22 mouse cellular contexts compared by ENCODE assay signal in genomic region chr1:128723843-128724242, GRCm38 (mm10).
DNase-seq lines count a peak whose midpoint lies in the region; ATAC-seq lines count a peak whose summit lies in the region.
"Had no signal": no experiment of that assay in that cellular context is flagged by ENCODE, and none has a peak within 500 bp of the region (broad histone marks: within the 10 kb centered on the region; RNA-seq: fewer than 3 reads in every experiment).

No protein-coding gene starts in this region.

- ATAC-seq in heart, embryonic 11.5 days (replicated peaks; ENCODE audit: insufficient number of reproducible peaks, low FRiP score, low TSS enrichment), result no peak
- peak; percentile 51 for ATAC-seq in CD4-positive, CD25-positive, alpha-beta regulatory T cell, adult 4 months
- ATAC-seq: forebrain, embryonic 16.5 days had no signal

- no peaks in the 10 kb centered on the region for H3K9me3 ChIP-seq in heart, embryonic 11.5 days (replicated peaks; ENCODE audit: control insufficient read depth, low read length)
- H3K9me3 ChIP-seq: embryonic facial prominence, embryonic 13.5 days; forebrain, embryonic 12.5 days; G1E; heart, embryonic 12.5 days; hindbrain, embryonic 10.5 days; hindbrain, embryonic 15.5 days had no signal

- no peak overlapping the region for H3K9ac ChIP-seq in heart, embryonic 11.5 days (ENCODE audit: low read depth, low read length)
- H3K9ac ChIP-seq: embryonic facial prominence, embryonic 13.5 days; forebrain, embryonic 12.5 days; heart, embryonic 12.5 days; hindbrain, embryonic 15.5 days had no signal

- H3K4me2 ChIP-seq in heart, embryonic 11.5 days, result no peak overlapping the region
- H3K4me2 ChIP-seq: embryonic facial prominence, embryonic 13.5 days; forebrain, embryonic 12.5 days; heart, embryonic 12.5 days; hindbrain, embryonic 15.5 days had no signal

- H3K27me3 ChIP-seq in heart, embryonic 11.5 days (ENCODE audit: control insufficient read depth, insufficient read depth, low read length), result no peaks in the 10 kb centered on the region
- H3K27me3 ChIP-seq: embryonic facial prominence, embryonic 13.5 days; forebrain, embryonic 12.5 days; heart, embryonic 12.5 days; hindbrain, embryonic 15.5 days had no signal

- H3K27ac ChIP-seq in heart, embryonic 11.5 days (ENCODE audit: low read depth, low read length), result no peak overlapping the region
- H3K27ac ChIP-seq: embryonic facial prominence, embryonic 13.5 days; forebrain, embryonic 12.5 days; heart, adult 2 months; hindbrain, embryonic 10.5 days; hindbrain, embryonic 15.5 days had no signal

- no peaks in the 10 kb centered on the region for H3K36me3 ChIP-seq in heart, embryonic 11.5 days (ENCODE audit: control insufficient read depth, insufficient read depth, low read length)
- H3K36me3 ChIP-seq: embryonic facial prominence, embryonic 13.5 days; forebrain, embryonic 12.5 days; G1E; heart, embryonic 12.5 days; hindbrain, embryonic 10.5 days; hindbrain, embryonic 15.5 days had no signal

- peak; percentile 28 for DNase-seq in heart, adult 11 months
- DNase-seq in kidney, adult 8-10 months, result peak; percentile 45 to 53
- no peak for DNase-seq in kidney, postnatal 4 days
- DNase-seq in kidney, postnatal 36 days, result peak; percentile 44 to 51
- DNase-seq in natural killer cell, adult 2 months (ENCODE audit: low spot score in 2 of 2), result no peak
- DNase-seq in thymus, postnatal 14 days, result no peak
- DNase-seq: adrenal gland, postnatal 10 days; B cell, adult 2 months; cerebellum, adult 18-20 months; cerebellum, adult 9-11 months; cerebellum, postnatal 36 days; gastrocnemius, postnatal 10 days; heart, adult 2 months had no signal

- 35% methylated on average over 3 of the region's 3 CpGs for WGBS in heart, embryonic 11.5 days (ENCODE audit: insufficient replicate concordance)

- no peak overlapping the region for H3K4me3 ChIP-seq in heart, embryonic 11.5 days (ENCODE audit: low read depth, low read length)
- H3K4me3 ChIP-seq: embryonic facial prominence, embryonic 13.5 days; forebrain, embryonic 12.5 days; heart, adult 2 months; heart, embryonic 12.5 days; hindbrain, embryonic 10.5 days; hindbrain, embryonic 15.5 days had no signal

- no peaks in the 10 kb centered on the region for H3K4me1 ChIP-seq in heart, embryonic 11.5 days (ENCODE audit: control insufficient read depth, insufficient read depth, low read length)
- H3K4me1 ChIP-seq: embryonic facial prominence, embryonic 13.5 days; forebrain, embryonic 12.5 days; hindbrain, embryonic 10.5 days; hindbrain, embryonic 15.5 days had no signal

Comparison
In these comparisons a context has a peak if more than half of its experiments do, and no peak if none do; other contexts are left out.
1. DNase-seq: peak in heart, adult 11 months (single experiment), kidney, adult 8-10 months (2 of 2) and kidney, postnatal 36 days (2 of 2); none in kidney, postnatal 4 days (0 of 2), natural killer cell, adult 2 months (0 of 2) and thymus, postnatal 14 days (single experiment).